Mouse (Mus musculus): ENCODE results near the gene Tmem206. TPM values are rescaled to one million over a fixed set of nuclear protein-coding genes. Genes with fewer than 3 reads are reported as not detected.

The Tmem206 gene
- total RNA-seq, 2 experiments from 2014 or later, result 9.2 to 9.3 TPM

Other genes starting within 250 kb of the Tmem206 start
- gene Batf3, start 228.1 kb upstream of the Tmem206 start, total RNA-seq (2021), result 1 to 10 TPM in 1 of 2 experiments, under 1 TPM in 1; 0.51 to 2.3 TPM
- not detected for gene Fam71a, start 161.1 kb upstream of the Tmem206 start, total RNA-seq (2021)
- 1 to 10 TPM; 1.2 to 1.4 TPM for gene Atf3, start 107.9 kb upstream of the Tmem206 start, total RNA-seq (2021)
- 10 to 100 TPM; 60.5 to 66.7 TPM for gene Nenf, start 7.7 kb upstream of the Tmem206 start, total RNA-seq (2021)
- 10 to 100 TPM; 68.3 to 77.4 TPM for gene Ppp2r5a, start 77.4 kb downstream of the Tmem206 start, total RNA-seq (2021)
- gene Dtl, start 249.6 kb downstream of the Tmem206 start, total RNA-seq (2021), result under 1 TPM; 0.73 to 0.80 TPM
- gene Ints7, start 249.7 kb downstream of the Tmem206 start, total RNA-seq (2021), result 10 to 100 TPM; 23.9 to 25.0 TPM